Mouse (Mus musculus) CD4-positive helper T cell, adult 2 months (primary cell): ENCODE results near the gene Mertk.

ENCODE experiments used
- DNase-seq: peaks from one replicate; pipeline ENCODE4 v3.0.0-alpha.2; 2012; ENCODE audit warnings: low read depth, missing footprints, low spot score

Gene Mertk

DNA sequence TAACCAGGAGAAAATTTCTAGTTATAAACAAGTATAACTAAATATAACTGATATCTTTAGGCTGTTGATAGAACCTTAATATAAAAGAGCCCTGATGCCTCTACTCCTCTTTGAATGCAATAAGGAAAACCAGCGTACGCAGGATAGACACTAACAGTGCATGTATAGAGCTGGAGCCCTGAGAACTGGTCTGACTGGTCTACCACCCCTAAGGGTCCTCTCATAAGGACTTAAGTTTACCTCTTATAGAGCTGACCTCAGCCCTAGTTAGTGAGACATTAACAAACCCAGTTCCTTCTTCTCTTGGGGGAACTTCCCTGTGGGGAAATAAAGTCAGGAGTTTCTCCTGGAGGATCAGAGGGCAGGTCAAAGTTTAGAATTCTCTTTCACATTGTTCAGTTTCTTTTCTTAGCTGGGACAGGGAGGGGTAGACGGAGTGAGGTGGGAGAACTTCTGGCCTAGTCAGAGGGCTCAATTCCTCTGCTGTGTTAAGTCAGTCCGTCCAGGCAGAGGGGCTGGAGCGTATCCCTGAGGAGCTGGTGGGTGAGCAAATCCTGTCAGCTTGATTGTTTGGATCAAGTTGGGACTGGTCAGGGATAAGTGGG, 23.5 kb downstream of the Mertk start:
- DNase-seq = no peak

DNA sequence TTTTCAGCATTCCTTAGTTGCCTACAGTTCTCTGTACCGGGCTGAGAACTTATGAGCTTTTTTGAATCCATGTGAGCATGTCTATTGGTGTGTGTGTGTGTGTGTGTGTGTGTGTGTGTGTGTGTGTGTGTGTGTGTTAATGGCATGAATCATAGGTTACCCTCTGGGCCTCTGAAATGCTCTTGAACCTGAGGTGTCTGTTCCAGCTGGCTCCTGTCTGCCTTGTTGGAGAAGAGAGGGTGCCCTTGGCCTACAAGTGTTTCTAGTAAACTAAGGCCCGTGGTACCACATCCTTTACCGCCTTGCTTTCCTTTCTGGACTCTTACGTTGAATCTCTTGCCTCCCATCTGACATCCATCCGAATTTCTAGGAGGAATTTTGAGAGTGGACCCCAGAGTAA, 27.3 kb downstream of the Mertk start:
- DNase-seq = no peak

- DNase-seq = no peak
Observed at GRCm38 (mm10) chr2:128726626-128727025, 27.9 kb downstream of the Mertk start.

GRCm38 (mm10) chr2:128727552-128727951, 28.8 kb downstream of the Mertk start:
- no peak for DNase-seq

DNA sequence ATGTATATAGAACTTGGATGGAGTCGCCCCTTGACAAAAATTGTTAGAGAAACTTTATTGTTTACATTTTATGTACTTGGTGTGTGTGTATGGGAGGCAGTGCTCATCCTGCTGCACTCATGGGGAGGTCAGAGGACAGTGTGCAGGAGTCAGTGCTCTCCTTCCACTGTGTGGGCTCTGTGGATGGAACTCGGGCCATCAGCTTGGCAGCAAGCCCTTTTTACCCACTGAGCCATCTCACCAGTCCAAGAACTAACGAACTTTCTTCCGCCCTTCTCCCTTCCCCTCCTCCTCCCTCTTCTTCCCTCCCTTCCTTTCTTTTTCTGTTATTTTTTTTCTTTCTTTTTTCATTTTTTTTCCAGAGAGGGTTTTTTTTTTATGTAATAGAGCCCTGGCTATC, 29.3 kb downstream of the Mertk start:
- no peak for DNase-seq

GRCm38 (mm10) chr2:128729141-128729540, 30.4 kb downstream of the Mertk start:
- no peak for DNase-seq

DNA sequence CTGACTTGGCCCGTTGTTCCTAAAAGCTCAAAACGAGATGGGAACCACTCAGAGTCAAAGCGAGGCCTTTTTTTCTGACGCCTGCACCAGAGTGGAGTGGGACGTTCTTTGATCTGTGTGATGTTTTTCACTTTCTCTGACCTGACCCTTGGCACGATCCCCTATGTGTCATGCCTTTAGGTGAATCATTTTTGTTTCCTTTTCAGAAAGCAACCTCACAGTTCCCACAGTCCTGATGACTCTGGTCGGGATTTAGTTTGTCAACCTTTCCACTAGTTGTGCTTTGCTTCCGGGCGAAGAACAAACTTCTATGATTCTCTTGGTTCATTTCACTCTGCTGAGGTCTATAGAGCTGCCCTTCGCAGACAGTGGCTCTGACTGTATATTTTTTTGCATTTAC, 32.8 kb downstream of the Mertk start:
- no peak for DNase-seq

DNA sequence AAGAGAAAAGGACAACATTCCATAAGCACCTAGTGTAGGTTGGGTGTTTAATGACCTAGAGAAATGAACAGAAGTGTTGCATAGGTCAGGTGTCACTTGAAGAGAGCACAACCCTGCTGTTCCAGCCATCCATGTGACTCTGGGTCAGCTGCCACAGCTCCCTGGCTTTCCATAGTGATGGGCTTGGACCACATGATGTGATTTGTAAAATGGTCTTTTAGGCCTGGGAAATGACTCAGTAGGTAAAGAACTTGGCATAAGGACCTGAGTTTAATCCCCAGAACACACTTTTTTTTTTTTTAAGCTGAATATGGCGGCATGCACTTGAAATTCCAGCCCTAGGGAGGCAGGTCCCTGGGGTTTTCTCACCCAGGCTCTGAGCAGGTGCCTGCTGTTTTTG, 33.2 kb downstream of the Mertk start:
- no peak for DNase-seq

DNA sequence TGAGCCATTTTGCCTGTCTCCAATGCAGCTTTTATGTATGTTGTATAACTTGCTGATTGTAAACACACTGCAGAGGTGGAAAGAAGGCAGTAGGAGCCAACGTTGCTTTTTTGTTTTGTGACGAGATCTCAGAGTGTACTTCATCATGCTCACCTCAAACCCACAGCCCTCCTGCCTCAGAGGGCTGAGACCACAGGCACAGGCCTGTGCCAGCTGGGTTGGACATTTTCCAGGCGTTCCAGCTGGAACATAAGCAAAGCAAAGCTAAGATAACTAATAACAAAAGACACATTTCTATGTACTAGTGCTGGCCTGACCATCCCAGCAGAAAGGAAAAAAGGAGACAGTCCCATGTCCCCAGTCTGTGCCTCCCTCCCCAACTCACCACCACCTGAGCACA, 36.3 kb downstream of the Mertk start:
- no peak for DNase-seq

DNA sequence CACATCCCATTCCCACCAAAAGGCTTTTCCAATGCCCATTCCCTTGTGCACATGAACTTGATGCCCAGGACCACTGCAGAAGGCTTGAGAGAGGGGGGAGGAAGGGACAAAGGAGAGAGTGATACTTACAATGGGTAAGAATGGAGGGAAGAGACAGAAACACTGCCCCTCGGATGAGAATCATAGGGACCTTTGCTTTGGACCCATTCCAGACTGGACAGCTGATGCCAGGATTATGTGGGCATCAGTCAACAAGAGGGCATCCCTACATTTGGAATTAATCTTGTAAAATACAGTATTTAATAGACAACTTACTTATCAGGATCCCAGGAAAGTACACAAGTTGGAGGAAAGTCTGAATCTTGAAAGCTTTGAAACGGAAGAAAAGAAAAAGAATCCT, 38.3 kb downstream of the Mertk start:
- no peak for DNase-seq

GRCm38 (mm10) chr2:128737796-128738195, 39.0 kb downstream of the Mertk start:
- DNase-seq = no peak

- no peak for DNase-seq
Observed at GRCm38 (mm10) chr2:128738725-128739258, 40.0 kb downstream of the Mertk start.

DNA sequence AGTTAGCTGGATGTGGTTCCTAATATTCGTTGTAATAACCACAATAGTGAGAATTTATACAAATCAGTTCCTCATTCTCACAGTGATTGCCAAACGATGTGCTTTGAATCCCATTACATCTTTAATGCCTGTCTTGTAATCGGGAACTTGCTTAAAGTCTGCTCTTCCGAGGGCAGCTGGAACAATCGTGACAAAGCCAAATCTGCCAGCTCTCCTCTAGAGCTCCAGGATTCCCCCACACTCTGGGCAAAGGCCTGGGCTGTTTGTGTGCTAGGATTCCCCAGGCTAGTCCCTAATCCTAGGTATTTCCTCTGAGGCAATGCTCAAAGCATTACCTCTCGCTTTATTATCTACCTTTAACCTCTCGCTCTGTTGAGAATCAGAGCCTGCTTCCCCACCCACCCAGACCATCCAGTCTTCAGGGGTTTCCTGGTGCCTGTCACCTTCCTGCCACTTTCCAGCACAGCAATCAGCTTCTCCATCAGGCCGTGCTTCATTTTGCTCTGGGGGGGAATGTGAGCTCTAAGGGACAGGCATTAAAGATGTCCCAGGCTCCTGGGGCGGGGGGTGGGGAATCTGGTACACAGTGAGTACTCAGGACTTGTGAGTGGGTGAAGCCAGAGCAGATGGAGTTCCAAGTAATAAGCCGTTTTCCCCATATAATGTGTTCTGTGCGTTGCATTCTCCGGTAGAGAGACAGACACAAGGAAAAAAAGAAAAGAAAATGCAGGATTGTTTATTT, 47.3 kb downstream of the Mertk start:
- no peak for DNase-seq

DNA sequence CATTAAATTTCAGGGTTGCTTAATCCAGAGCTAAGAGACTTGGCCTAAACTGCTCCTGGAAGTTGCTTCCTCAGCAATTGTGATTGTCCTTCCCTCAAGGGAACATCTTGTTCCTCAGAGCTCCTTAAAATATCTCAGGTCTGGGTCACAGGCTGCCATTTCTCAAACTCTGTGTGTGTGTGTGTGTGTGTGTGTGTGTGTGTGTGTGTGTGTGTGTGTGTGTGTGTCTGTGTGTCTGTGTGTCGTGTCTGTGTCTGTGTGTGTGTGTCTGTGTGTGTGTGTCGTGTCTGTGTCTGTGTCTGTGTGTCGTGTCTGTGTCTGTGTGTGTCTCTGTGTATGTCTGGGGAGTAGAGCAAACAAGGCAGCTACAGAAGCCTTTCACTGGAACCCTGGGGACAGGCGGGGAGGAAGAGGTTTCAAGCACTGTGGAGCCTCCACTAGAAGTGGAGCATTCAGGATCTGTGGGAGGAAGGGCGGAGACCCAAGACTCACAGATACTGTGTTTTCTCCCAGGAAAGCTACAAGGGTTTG, 47.9 kb downstream of the Mertk start:
- DNase-seq = no peak

- no peak for DNase-seq
Observed at GRCm38 (mm10) chr2:128747433-128748028, 48.8 kb downstream of the Mertk start.

DNA sequence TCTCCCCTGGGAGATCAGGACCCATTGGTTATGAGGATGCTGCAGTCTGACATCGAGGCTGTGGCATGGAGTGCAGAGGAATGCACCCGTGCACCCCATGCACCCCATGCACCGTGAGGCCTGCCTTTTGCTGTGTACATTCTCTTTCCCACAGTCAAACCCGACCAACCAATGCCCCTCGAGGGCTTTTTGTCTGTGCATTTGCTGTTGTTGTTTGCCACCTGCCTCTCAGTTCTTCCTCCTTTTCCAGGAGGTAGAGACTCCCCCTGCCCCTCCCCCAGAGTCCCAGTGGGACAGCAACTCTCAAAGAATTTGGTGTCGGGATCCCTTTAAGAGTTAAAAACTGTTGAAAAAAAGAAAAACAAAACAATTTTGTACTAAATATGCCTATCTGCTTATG, 49.4 kb downstream of the Mertk start:
- DNase-seq = no peak

DNA sequence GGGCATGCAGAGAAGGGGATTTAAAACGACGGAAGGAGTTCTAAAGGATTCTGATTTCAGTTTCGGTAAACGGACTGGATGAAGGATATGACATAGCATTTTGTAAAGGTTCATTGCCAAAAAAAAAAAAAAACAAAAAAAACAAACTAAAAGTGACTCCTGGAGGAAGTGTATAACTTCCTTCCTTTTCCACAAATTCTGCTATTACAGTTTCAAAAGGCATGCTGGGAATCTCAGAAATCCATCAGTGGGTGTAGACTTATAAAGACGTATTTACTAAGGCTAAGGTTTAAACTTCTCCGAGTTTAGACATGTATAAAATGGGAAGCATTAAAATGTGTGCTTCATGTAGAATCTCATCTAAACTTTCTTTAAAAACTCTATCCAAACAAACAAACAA, 52.3 kb downstream of the Mertk start:
- no peak for DNase-seq

- DNase-seq = no peak
Observed at GRCm38 (mm10) chr2:128753295-128753873, 54.6 kb downstream of the Mertk start.

DNA sequence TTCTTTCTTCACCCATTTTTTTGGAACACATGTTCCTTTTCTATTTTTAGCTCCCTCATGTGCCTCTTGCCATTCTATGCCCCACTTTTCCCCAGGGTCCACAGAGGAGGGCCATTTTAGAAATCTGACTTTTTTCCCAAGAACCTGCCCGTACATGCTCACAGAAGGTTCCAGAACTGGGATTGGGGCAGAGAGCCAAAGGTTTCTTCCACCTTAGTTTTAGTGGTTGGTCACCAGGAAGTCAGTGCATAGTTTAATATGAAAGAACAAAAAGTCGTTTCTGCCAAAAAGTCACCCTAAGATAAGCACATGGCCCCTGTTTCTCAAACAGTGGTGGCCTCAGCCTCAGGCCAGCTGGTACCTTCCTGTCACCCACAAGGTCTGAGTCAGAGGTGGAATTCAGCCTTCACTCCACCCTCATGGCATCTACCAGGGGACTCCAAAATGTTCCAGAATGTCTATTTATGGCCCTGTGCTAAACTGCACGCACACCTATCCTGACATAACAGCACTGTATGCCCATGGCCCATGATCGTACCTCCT, 56.5 kb downstream of the Mertk start:
- no peak for DNase-seq

DNA sequence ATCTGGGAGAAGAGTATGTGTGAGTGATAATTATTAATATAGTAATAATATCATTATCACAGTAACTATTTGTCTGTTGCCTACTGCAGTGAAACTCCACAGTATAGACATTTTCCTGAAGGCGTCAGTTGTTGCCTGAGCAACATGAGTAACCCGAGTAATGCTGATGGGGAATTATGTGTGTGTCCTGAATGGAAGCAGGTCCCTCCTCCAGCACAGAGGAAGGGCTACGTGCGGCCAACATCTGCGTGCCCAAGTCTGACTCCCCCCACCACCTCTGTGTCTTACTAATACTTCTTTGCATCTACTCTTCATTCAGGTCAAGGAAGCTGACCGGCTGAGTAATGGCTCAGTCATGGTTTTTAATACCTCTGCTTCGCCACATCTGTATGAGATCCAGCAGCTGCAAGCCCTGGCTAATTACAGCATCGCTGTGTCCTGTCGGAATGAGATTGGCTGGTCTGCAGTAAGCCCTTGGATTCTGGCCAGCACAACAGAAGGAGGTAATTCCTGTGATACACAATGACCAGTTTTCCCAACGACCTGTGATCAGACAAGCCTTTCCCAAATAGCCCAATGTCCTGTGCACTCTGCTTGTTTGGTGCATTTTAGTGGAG, 60.1 kb downstream of the Mertk start:
- no peak for DNase-seq

GRCm38 (mm10) chr2:128762008-128762407, 63.3 kb downstream of the Mertk start:
- DNase-seq = no peak

GRCm38 (mm10) chr2:128765787-128766186, 67.0 kb downstream of the Mertk start:
- DNase-seq = no peak
